Mouse (Mus musculus): ENCODE results near the gene Apom. TPM values are rescaled to one million over a fixed set of nuclear protein-coding genes. Genes with fewer than 3 reads are reported as not detected.
A peak's percentile ranks its signal among the peaks of the same experiment; 100 is the strongest.

The Apom gene
- polyA plus RNA-seq, 1 experiment, result 0.18 TPM

DNA sequence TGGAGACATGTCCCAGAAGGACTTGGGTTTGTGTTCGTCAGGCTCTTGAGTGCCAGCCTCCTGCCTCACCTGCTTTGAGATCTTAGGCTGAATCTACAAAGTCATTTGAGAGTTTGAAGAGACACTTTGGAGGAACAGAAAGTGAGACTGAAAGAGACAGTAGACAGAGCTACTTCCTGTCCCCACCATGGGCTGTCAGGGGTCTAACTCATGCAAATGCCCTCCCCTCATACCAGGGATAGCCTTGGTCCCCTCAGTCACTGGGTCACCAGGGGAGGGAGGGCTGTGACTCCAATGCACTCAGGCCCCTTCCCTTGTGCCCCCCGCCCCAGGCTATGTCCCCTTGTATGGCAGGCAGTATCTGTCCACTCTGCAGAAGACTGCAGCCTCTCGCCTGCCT is 41.5 kb upstream of the Apom start:
- H3K27ac ChIP-seq (ENCODE audit: insufficient read depth, low read length), result peak overlapping the region; percentile 89
- H3K4me3 ChIP-seq (ENCODE audit: extremely low read depth, insufficient read depth, insufficient read length), result peak overlapping the region; percentile 15; the same call in 1 of the 2 replicates
- 36% methylated on average over 3 of the region's 3 CpGs for WGBS
- H3K4me1 ChIP-seq (ENCODE audit: control insufficient read depth, insufficient read depth, insufficient read length), result peaks cover 40% of the 10 kb centered on the region
- no peaks in the 10 kb centered on the region for H3K27me3 ChIP-seq (ENCODE audit: control insufficient read depth, insufficient read depth, low read length)
- no peaks in the 10 kb centered on the region for H3K36me3 ChIP-seq (ENCODE audit: control insufficient read depth, insufficient read depth, low read length)
- TF ChIP-seq POLR2A (IDR thresholded peaks at IDR 0.05; ENCODE audit: low read depth, low read length) (no peak), CTCF (IDR thresholded peaks at IDR 0.05; ENCODE audit: extremely low read depth, insufficient read depth, insufficient read length, insufficient replicate concordance) (no peak)
- peak in 1 of 2 experiments; percentile 43 for DNase-seq (ENCODE audit: low read depth in 1 of 2, low spot score in 2 of 2)

DNA sequence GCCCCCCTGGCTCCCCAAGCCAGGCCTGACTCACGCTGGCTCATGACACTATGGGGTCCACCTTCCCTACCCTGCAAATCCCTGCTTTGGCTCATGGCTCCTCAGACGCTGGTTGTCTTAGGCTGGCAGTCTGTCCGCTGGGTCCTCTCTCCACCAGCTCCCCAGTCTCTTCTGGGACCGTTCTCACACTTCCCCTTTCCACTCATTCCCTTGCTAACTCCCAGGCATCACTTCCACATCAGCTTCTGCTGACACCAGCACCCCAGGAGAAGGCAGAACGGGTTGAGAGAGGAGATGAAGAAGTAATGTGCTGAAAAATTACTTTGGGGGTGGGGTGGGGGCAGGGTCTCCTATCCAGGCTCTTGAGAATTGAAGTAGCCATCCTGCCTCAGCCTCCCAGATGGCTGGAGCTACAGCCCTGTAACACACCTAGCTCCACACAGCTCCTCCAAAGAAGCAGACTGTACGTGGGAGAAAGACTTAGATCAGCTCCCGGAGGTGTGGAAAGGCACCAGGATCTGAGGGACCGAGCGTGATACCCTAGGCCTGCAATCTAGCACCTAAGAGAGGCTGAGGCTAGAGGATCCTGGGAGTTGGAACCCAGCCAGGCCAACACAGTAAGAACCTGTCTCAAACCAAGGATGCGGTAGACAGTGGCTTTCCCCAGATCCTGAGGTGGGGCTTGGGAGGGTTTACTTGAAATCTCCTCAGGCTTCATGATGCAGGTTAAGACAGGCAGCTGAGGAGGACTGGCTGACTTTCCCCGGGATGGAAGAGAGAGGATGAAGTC is 40.8 kb upstream of the Apom start:
- peaks cover 40% of the 10 kb centered on the region for H3K4me1 ChIP-seq (ENCODE audit: control insufficient read depth, insufficient read depth, insufficient read length)
- no peaks in the 10 kb centered on the region for H3K27me3 ChIP-seq (ENCODE audit: control insufficient read depth, insufficient read depth, low read length)
- TF ChIP-seq POLR2A (IDR thresholded peaks at IDR 0.05; ENCODE audit: low read depth, low read length), result no peak
- no peak for TF ChIP-seq CTCF (IDR thresholded peaks at IDR 0.05; ENCODE audit: extremely low read depth, insufficient read depth, insufficient read length, insufficient replicate concordance)
- no peaks in the 10 kb centered on the region for H3K36me3 ChIP-seq (ENCODE audit: control insufficient read depth, insufficient read depth, low read length)
- peak overlapping the region; percentile 89 for H3K27ac ChIP-seq (ENCODE audit: insufficient read depth, low read length)
- peak overlapping the region; percentile 29 for H3K4me3 ChIP-seq (ENCODE audit: extremely low read depth, insufficient read depth, insufficient read length)
- 43% methylated on average over 11 of the region's 11 CpGs for WGBS
- no peak for DNase-seq (ENCODE audit: low read depth in 1 of 2, low spot score in 2 of 2)

GRCm38 (mm10) chr17:35168541-35169207 is 36.8 kb upstream of the Apom start:
- no peaks in the 10 kb centered on the region for H3K36me3 ChIP-seq (ENCODE audit: control insufficient read depth, insufficient read depth, low read length)
- no peak for TF ChIP-seq POLR2A (IDR thresholded peaks at IDR 0.05; ENCODE audit: low read depth, low read length)
- peak; percentile 30; the same call in 1 of the 2 replicates for TF ChIP-seq CTCF (IDR thresholded peaks at IDR 0.05; ENCODE audit: extremely low read depth, insufficient read depth, insufficient read length, insufficient replicate concordance)
- H3K27me3 ChIP-seq (ENCODE audit: control insufficient read depth, insufficient read depth, low read length), result no peaks in the 10 kb centered on the region
- no peak overlapping the region for H3K4me3 ChIP-seq (ENCODE audit: extremely low read depth, insufficient read depth, insufficient read length)
- peaks cover 25% of the 10 kb centered on the region; the same call in 1 of the 2 replicates for H3K4me1 ChIP-seq (ENCODE audit: control insufficient read depth, insufficient read depth, insufficient read length)
- peak in 1 of 2 experiments; percentile 74 for DNase-seq (ENCODE audit: low read depth in 1 of 2, low spot score in 2 of 2)
- 14% methylated on average over 4 of the region's 4 CpGs for WGBS
- H3K27ac ChIP-seq (ENCODE audit: insufficient read depth, low read length), result no peak overlapping the region

DNA sequence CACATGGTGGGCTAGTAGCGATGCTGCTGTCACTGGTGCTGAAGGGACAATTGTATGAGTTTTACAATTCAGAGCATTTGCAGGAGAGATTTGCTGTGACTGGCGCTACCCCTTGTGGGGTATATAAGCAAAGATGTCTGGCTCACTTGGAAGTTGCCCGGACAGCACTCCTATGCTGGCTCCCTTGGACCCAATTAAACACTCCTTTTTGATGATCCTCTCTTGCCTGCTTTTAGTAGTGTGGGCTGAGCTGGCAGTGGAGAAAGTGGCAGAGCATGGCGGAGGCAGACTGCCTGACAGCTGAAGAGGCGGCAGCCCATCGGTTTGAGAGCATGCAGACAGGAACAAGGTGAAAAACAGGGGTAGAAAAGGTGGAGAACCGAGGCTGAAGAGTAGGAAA is 35.9 kb upstream of the Apom start:
- peaks cover 22% of the 10 kb centered on the region; the same call in 1 of the 2 replicates for H3K4me1 ChIP-seq (ENCODE audit: control insufficient read depth, insufficient read depth, insufficient read length)
- 89% methylated on average over 7 of the region's 7 CpGs for WGBS
- TF ChIP-seq POLR2A (IDR thresholded peaks at IDR 0.05; ENCODE audit: low read depth, low read length), result no peak
- TF ChIP-seq CTCF (IDR thresholded peaks at IDR 0.05; ENCODE audit: extremely low read depth, insufficient read depth, insufficient read length, insufficient replicate concordance), result no peak
- no peaks in the 10 kb centered on the region for H3K27me3 ChIP-seq (ENCODE audit: control insufficient read depth, insufficient read depth, low read length)
- DNase-seq (ENCODE audit: low read depth in 1 of 2, low spot score in 2 of 2), result no peak
- no peak overlapping the region for H3K27ac ChIP-seq (ENCODE audit: insufficient read depth, low read length)
- H3K4me3 ChIP-seq (ENCODE audit: extremely low read depth, insufficient read depth, insufficient read length), result no peak overlapping the region
- no peaks in the 10 kb centered on the region for H3K36me3 ChIP-seq (ENCODE audit: control insufficient read depth, insufficient read depth, low read length)

DNA sequence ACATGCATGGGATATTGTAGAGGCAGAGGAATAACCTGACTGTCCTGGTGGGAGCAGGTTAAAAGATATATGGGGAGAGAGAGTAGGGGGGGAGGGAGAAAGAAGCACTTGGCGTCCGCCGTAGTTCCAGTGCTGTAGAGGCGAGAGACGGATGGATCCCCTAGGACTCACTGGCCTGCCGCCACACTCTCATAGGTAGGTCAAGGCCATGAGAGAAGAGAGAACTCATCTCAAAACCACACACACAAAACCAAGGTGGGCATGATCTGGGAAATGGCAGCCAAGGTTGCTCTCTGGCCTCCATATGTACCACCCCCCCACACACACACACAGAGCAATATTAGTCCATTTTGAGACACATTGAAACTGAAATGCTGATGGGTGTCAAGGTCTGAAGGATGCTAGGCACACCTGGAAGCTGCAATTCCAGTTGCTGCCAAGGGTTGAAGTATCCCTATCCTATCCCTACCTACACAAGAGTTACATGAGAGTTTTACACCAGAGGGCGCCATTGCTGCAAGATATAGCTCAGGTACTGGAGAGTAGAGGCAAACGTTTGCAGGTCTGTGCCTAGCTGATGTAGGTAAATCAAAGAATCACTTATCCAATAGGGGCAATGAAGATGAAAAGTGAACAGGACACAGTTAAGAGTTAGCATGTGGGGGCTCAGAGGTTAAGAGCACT is 34.6 kb upstream of the Apom start:
- no peak for TF ChIP-seq POLR2A (IDR thresholded peaks at IDR 0.05; ENCODE audit: low read depth, low read length)
- TF ChIP-seq CTCF (IDR thresholded peaks at IDR 0.05; ENCODE audit: extremely low read depth, insufficient read depth, insufficient read length, insufficient replicate concordance), result peak; percentile 44; the same call in 1 of the 2 replicates
- WGBS, result 72% methylated on average over 8 of the region's 8 CpGs
- Histone ChIP-seq H3K36me3 (ENCODE audit: control insufficient read depth, insufficient read depth, low read length) (peaks cover 5% of the 10 kb centered on the region), H3K4me1 (ENCODE audit: control insufficient read depth, insufficient read depth, insufficient read length) (peaks cover 11% of the 10 kb centered on the region; the same call in 1 of the 2 replicates), H3K27ac (ENCODE audit: insufficient read depth, low read length) (no peak overlapping the region), H3K4me3 (ENCODE audit: extremely low read depth, insufficient read depth, insufficient read length) (no peak overlapping the region), H3K27me3 (ENCODE audit: control insufficient read depth, insufficient read depth, low read length) (no peaks in the 10 kb centered on the region)
- DNase-seq (ENCODE audit: low read depth in 1 of 2, low spot score in 2 of 2), result peak; percentile 74 to 79

GRCm38 (mm10) chr17:35165451-35166155 is 33.8 kb upstream of the Apom start:
- H3K27ac ChIP-seq (ENCODE audit: insufficient read depth, low read length), result peak overlapping the region; percentile 100
- peaks cover 14% of the 10 kb centered on the region for H3K36me3 ChIP-seq (ENCODE audit: control insufficient read depth, insufficient read depth, low read length)
- no peaks in the 10 kb centered on the region for H3K27me3 ChIP-seq (ENCODE audit: control insufficient read depth, insufficient read depth, low read length)
- peak overlapping the region; percentile 90; the same call in 1 of the 2 replicates for H3K4me3 ChIP-seq (ENCODE audit: extremely low read depth, insufficient read depth, insufficient read length)
- peaks cover 9% of the 10 kb centered on the region; the same call in 1 of the 2 replicates for H3K4me1 ChIP-seq (ENCODE audit: control insufficient read depth, insufficient read depth, insufficient read length)
- no peak for DNase-seq (ENCODE audit: low read depth in 1 of 2, low spot score in 2 of 2)
- no peak for TF ChIP-seq CTCF (IDR thresholded peaks at IDR 0.05; ENCODE audit: extremely low read depth, insufficient read depth, insufficient read length, insufficient replicate concordance)
- TF ChIP-seq POLR2A (IDR thresholded peaks at IDR 0.05; ENCODE audit: low read depth, low read length), result no peak
- WGBS, result 23% methylated on average over 12 of the region's 12 CpGs

All from spleen, adult 2 months (tissue).